Mouse (Mus musculus) MEL-GATA-1-ER (cell line): ENCODE measurements around the gene Ube3b.

ENCODE experiments used
- DNase-seq: peaks from one replicate; pipeline ENCODE4 v3.0.0-alpha.2; 2012; ENCODE audit warnings: low read depth; ENCODE audit errors: extremely low read depth

Ube3b gene

GRCm38 (mm10) chr5:114422591-114422990, 42.2 kb downstream of the Ube3b start:
- no peak for DNase-seq

GRCm38 (mm10) chr5:114423961-114424360, 43.6 kb downstream of the Ube3b start:
- no peak for DNase-seq

GRCm38 (mm10) chr5:114426732-114427131, 46.3 kb downstream of the Ube3b start:
- DNase-seq = no peak

- DNase-seq = no peak
Observed at GRCm38 (mm10) chr5:114428621-114429020, 48.2 kb downstream of the Ube3b start.

- DNase-seq = no peak
Observed at GRCm38 (mm10) chr5:114429781-114430180, 49.4 kb downstream of the Ube3b start.

GRCm38 (mm10) chr5:114434359-114434758, 54.0 kb downstream of the Ube3b start:
- DNase-seq = no peak

- no peak for DNase-seq
Observed at GRCm38 (mm10) chr5:114435588-114435987, 55.2 kb downstream of the Ube3b start.

GRCm38 (mm10) chr5:114443566-114444367, 63.4 kb downstream of the Ube3b start, which contains the start of the genes Mmab and Mvk:
TSS of gene Mmab (minus strand) at chr5:114444060.
TSS of gene Mvk (plus strand) at chr5:114444269.
- peak; percentile 98 for DNase-seq

GRCm38 (mm10) chr5:114444368-114444692, 63.9 kb downstream of the Ube3b start:
- DNase-seq = no peak

GRCm38 (mm10) chr5:114449011-114449410, 68.6 kb downstream of the Ube3b start:
- DNase-seq = no peak

- no peak for DNase-seq
Observed at GRCm38 (mm10) chr5:114456287-114456686, 75.9 kb downstream of the Ube3b start.

- no peak for DNase-seq
Observed at GRCm38 (mm10) chr5:114456995-114457605, 76.7 kb downstream of the Ube3b start.

- no peak for DNase-seq
Observed at GRCm38 (mm10) chr5:114461238-114461637, 80.8 kb downstream of the Ube3b start.

- DNase-seq = no peak
Observed at GRCm38 (mm10) chr5:114462067-114463040, 81.9 kb downstream of the Ube3b start.

GRCm38 (mm10) chr5:114464561-114464960, 84.2 kb downstream of the Ube3b start:
- DNase-seq = no peak

GRCm38 (mm10) chr5:114465641-114466040, 85.2 kb downstream of the Ube3b start:
- DNase-seq = no peak

- no peak for DNase-seq
Observed at GRCm38 (mm10) chr5:114467019-114467418, 86.6 kb downstream of the Ube3b start.

- DNase-seq = no peak
Observed at GRCm38 (mm10) chr5:114467430-114467829, 87.0 kb downstream of the Ube3b start.

GRCm38 (mm10) chr5:114468007-114468406, 87.6 kb downstream of the Ube3b start:
- DNase-seq = no peak

- DNase-seq = no peak
Observed at GRCm38 (mm10) chr5:114470359-114470758, 90.0 kb downstream of the Ube3b start.
